Mouse (Mus musculus) CH12.LX (cell line): ENCODE data around the gene S1pr4. TPM values are rescaled to one million over a fixed set of nuclear protein-coding genes. Genes with fewer than 3 reads are reported as not detected.

Source experiments
- DNase-seq: peaks from one replicate; pipeline ENCODE4 v3.0.0-alpha.2; 2013; ENCODE audit errors: extremely low read depth
- H3K27ac ChIP-seq: 2 replicates; pipeline ENCODE4 v1.5.1; 2012; ENCODE audit warnings: low read depth, mild to moderate bottlenecking, control low read depth, moderate library complexity; ENCODE audit not compliant: insufficient read depth
- H3K27me3 ChIP-seq: replicated peaks from 2 replicates; pipeline ENCODE3; 2012; ENCODE audit warnings: inconsistent platforms
- H3K36me3 ChIP-seq, 2 experiments: replicated peaks in 1 of 2; 2 replicates each; pipeline versions ENCODE3 to v1.6.1; 2012; ENCODE audit warnings: inconsistent platforms in 1 of 2, low read length in 1 of 2, mild to moderate bottlenecking in 1 of 2, mixed read lengths in 1 of 2, moderate library complexity in 1 of 2; ENCODE audit not compliant: control insufficient read depth in 1 of 2, insufficient read depth in 1 of 2
- H3K4me1 ChIP-seq, 2 experiments: 2 replicates each; pipeline ENCODE4 v1.6.1; 2012; ENCODE audit warnings: inconsistent platforms in 1 of 2, moderate library complexity in 1 of 2; ENCODE audit not compliant: insufficient read depth in 2 of 2, control insufficient read depth in 1 of 2
- H3K4me2 ChIP-seq: 2 replicates; pipeline ENCODE4 v1.6.1; 2012; ENCODE audit warnings: low read depth, mild to moderate bottlenecking, control low read depth; ENCODE audit not compliant: poor library complexity, insufficient read depth, severe bottlenecking
- H3K4me3 ChIP-seq, 3 experiments: fragments of 150-350 bp in 1 of 3; sonication (generic) in 1 of 3; replicated peaks in 1 of 3; 2 replicates each; pipeline versions ENCODE3 to v1.5.1; 2011 to 2012; ENCODE audit warnings: low read depth in 2 of 3, low read length in 2 of 3, mild to moderate bottlenecking in 2 of 3, moderate library complexity in 2 of 3, control low read depth in 1 of 3, improper control_type of control experiment in 1 of 3, inconsistent platforms in 1 of 3, mixed read lengths in 1 of 3; ENCODE audit not compliant: poor library complexity in 1 of 3
- H3K79me2 ChIP-seq: replicated peaks from 2 replicates; pipeline ENCODE4 v1.6.1; 2012; ENCODE audit warnings: mild to moderate bottlenecking, moderate library complexity; ENCODE audit not compliant: control insufficient read depth, poor library complexity, insufficient read depth, severe bottlenecking; ENCODE audit errors: extremely low read depth
- H3K9ac ChIP-seq: 2 replicates; pipeline ENCODE4 v1.6.1; 2012; ENCODE audit warnings: low read depth, mild to moderate bottlenecking, control low read depth, moderate library complexity; ENCODE audit not compliant: insufficient read depth
- H3K9me3 ChIP-seq: replicated peaks from 2 replicates; pipeline ENCODE3; 2012; ENCODE audit warnings: low read length, inconsistent platforms, mixed read lengths
- E2F4 ChIP-seq: IDR thresholded peaks from 2 replicates; pipeline ENCODE4 v1.6.1; 2011; ENCODE audit warnings: low read depth, low read length, improper control_type of control experiment; ENCODE audit not compliant: insufficient replicate concordance
- EP300 ChIP-seq: IDR thresholded peaks from 2 replicates; pipeline ENCODE4 v1.6.1; 2011; ENCODE audit warnings: low read length, improper control_type of control experiment
- ETS1 ChIP-seq: conservative IDR thresholded peaks from 2 replicates; pipeline ENCODE4 v1.6.1; 2012; ENCODE audit warnings: low read depth, mild to moderate bottlenecking, inconsistent platforms, low read length, improper control_type of control experiment, moderate library complexity
- HCFC1 ChIP-seq: IDR thresholded peaks from 2 replicates; pipeline ENCODE4 v1.6.1; 2012; ENCODE audit warnings: low read depth, mild to moderate bottlenecking, inconsistent platforms, low read length, improper control_type of control experiment
- MAFK ChIP-seq: IDR thresholded peaks from 2 replicates; pipeline ENCODE4 v1.6.1; 2011; ENCODE audit warnings: low read length, improper control_type of control experiment; ENCODE audit not compliant: insufficient replicate concordance
- PAX5 ChIP-seq: IDR thresholded peaks from 2 replicates; pipeline ENCODE4 v1.6.1; 2012; ENCODE audit warnings: low read length, inconsistent platforms, mixed read lengths
- POLR2AphosphoS2 ChIP-seq: IDR thresholded peaks from 2 replicates; pipeline ENCODE4 v1.6.1; 2011; ENCODE audit warnings: low read depth, low read length, improper control_type of control experiment
- ZMIZ1 ChIP-seq: IDR thresholded peaks from 2 replicates; pipeline ENCODE4 v1.6.1; 2012; ENCODE audit warnings: low read depth, mild to moderate bottlenecking, inconsistent platforms, low read length, improper control_type of control experiment
- dilution Hi-C: fragments of 300-500 bp; cut with MboI; formaldehyde crosslinking; loops from 2 replicates; pipeline ENCODE4 v1.14.3; 2020; ENCODE audit warnings: low sequenced_read_pairs; ENCODE audit not compliant: extremely low pct_unique_long_range_greater_than_20kb, extremely low pct_ligation_motif_present
- in situ Hi-C: fragments of 300-500 bp; cut with MboI; formaldehyde crosslinking; loops from 3 replicates; pipeline ENCODE4 v1.14.3; 2019; ENCODE audit warnings: low sequenced_read_pairs, low pct_ligation_motif_present, low pct_unique_long_range_greater_than_20kb, mixed read lengths
- polyA plus RNA-seq: library from polyadenylated mRNA; unstranded; fragments of >175 nt; gene quantifications from 2 replicates; pipeline ENCODE4 v1.2.1, GENCODE M21; 2012; ENCODE audit warnings: low read depth; ENCODE audit not compliant: insufficient read length
- total RNA-seq, 2 experiments: library from RNA; depleted of rRNA; stranded (reverse); fragments of 300-350 nt in 1 of 2; fragments of >200 nt in 1 of 2; gene quantifications; 2 replicates each; pipeline ENCODE4 v1.2.3; 2012 to 2014

The S1pr4 gene
- total and polyA plus RNA-seq, 3 experiments, result 0.19 to 0.30 TPM; not detected in 1

GRCm38 (mm10) chr10:81510246-81510810 lies 10.4 kb upstream of the S1pr4 start:
- Histone ChIP-seq H3K9me3 (peaks cover 11% of the 10 kb centered on the region), H3K36me3 (peaks cover 11 to 73% of the 10 kb centered on the region in 2 experiments), H3K27ac (no peak overlapping the region), H3K4me3 (no peak overlapping the region), H3K4me1 (no peaks in the 10 kb centered on the region), H3K4me2 (no peak overlapping the region), H3K9ac (no peak overlapping the region), H3K27me3 (no peaks in the 10 kb centered on the region), H3K79me2 (no peaks in the 10 kb centered on the region)
- dilution Hi-C loops, result no loop called here
- in situ Hi-C loops, result no loop called here
- no peak for TF ChIP-seq EP300
- no peak for TF ChIP-seq ETS1
- TF ChIP-seq POLR2AphosphoS2, result no peak
- TF ChIP-seq ZMIZ1, result no peak
- TF ChIP-seq E2F4, result no peak
- TF ChIP-seq HCFC1, result no peak
- TF ChIP-seq PAX5, result no peak
- DNase-seq, result no peak

GRCm38 (mm10) chr10:81507691-81508489 lies 8.0 kb upstream of the S1pr4 start:
- H3K9me3 ChIP-seq, result peaks cover 6% of the 10 kb centered on the region
- H3K27ac ChIP-seq, result no peak overlapping the region
- no peaks in the 10 kb centered on the region for H3K79me2 ChIP-seq
- H3K9ac ChIP-seq, result no peak overlapping the region
- DNase-seq, result no peak
- H3K4me3 ChIP-seq, result no peak overlapping the region
- no peak overlapping the region for H3K4me2 ChIP-seq
- TF ChIP-seq ETS1 (no peak), MAFK (0 out of 2 replicates have a peak, but pooled peaks have one; percentile 39)
- in situ Hi-C loops (no loop called here), dilution Hi-C loops (no loop called here)
- H3K36me3 ChIP-seq, result peaks cover 8 to 60% of the 10 kb centered on the region in 2 experiments
- no peaks in the 10 kb centered on the region for H3K27me3 ChIP-seq
- H3K4me1 ChIP-seq, result no peaks in the 10 kb centered on the region

- DNase-seq, result no peak
- dilution Hi-C loops (no loop called here), in situ Hi-C loops (no loop called here)
- peaks cover 6% of the 10 kb centered on the region for H3K9me3 ChIP-seq
- H3K79me2 ChIP-seq, result no peaks in the 10 kb centered on the region
- H3K9ac ChIP-seq, result no peak overlapping the region
- H3K4me3 ChIP-seq, result no peak overlapping the region
- no peaks in the 10 kb centered on the region for H3K27me3 ChIP-seq
- H3K27ac ChIP-seq, result no peak overlapping the region
- H3K36me3 ChIP-seq, result peaks cover 8 to 52% of the 10 kb centered on the region in 2 experiments
- TF ChIP-seq HCFC1, result no peak
- H3K4me2 ChIP-seq, result no peak overlapping the region
- no peaks in the 10 kb centered on the region for H3K4me1 ChIP-seq
Measured at GRCm38 (mm10) chr10:81507095-81507494, 7.2 kb upstream of the S1pr4 start.
